Mouse (Mus musculus): ENCODE measurements around the gene Gm26602.

The Gm26602 gene

GRCm38 (mm10) chr10:79933145-79933679 is 22.6 kb downstream of the Gm26602 start:
- DNase-seq (ENCODE audit: low spot score): peak; percentile 56

- no peak for DNase-seq (ENCODE audit: low spot score)
Measured at GRCm38 (mm10) chr10:79933861-79934260, 23.2 kb downstream of the Gm26602 start.

- DNase-seq (ENCODE audit: low spot score): peak; percentile 80
Measured at GRCm38 (mm10) chr10:79934272-79934721, 23.6 kb downstream of the Gm26602 start.

GRCm38 (mm10) chr10:79934794-79935569 is 24.3 kb downstream of the Gm26602 start:
- DNase-seq (ENCODE audit: low spot score): no peak

GRCm38 (mm10) chr10:79936284-79936910 is 25.7 kb downstream of the Gm26602 start:
- no peak for DNase-seq (ENCODE audit: low spot score)

GRCm38 (mm10) chr10:79936911-79937441 is 26.3 kb downstream of the Gm26602 start:
- DNase-seq (ENCODE audit: low spot score): peak; percentile 89

- no peak for DNase-seq (ENCODE audit: low spot score)
Measured at GRCm38 (mm10) chr10:79937775-79938526, 27.3 kb downstream of the Gm26602 start.

GRCm38 (mm10) chr10:79940749-79941148 is 30.1 kb downstream of the Gm26602 start:
- DNase-seq (ENCODE audit: low spot score): no peak

GRCm38 (mm10) chr10:79942988-79943387 is 32.3 kb downstream of the Gm26602 start:
- DNase-seq (ENCODE audit: low spot score): no peak

- no peak for DNase-seq (ENCODE audit: low spot score)
Measured at GRCm38 (mm10) chr10:79943471-79943901, 32.8 kb downstream of the Gm26602 start.

GRCm38 (mm10) chr10:79945507-79946234 is 35.0 kb downstream of the Gm26602 start:
- peak; percentile 65 for DNase-seq (ENCODE audit: low spot score)

GRCm38 (mm10) chr10:79946752-79947322 is 36.2 kb downstream of the Gm26602 start:
- no peak for DNase-seq (ENCODE audit: low spot score)

- DNase-seq (ENCODE audit: low spot score): no peak
Measured at GRCm38 (mm10) chr10:79947502-79947901, 36.8 kb downstream of the Gm26602 start.

- no peak for DNase-seq (ENCODE audit: low spot score)
Measured at GRCm38 (mm10) chr10:79949873-79950272, 39.2 kb downstream of the Gm26602 start.

- DNase-seq (ENCODE audit: low spot score): no peak
Measured at GRCm38 (mm10) chr10:79950661-79951060, 40.0 kb downstream of the Gm26602 start.

GRCm38 (mm10) chr10:79953946-79954345 is 43.3 kb downstream of the Gm26602 start:
- no peak for DNase-seq (ENCODE audit: low spot score)

- DNase-seq (ENCODE audit: low spot score): no peak
Measured at GRCm38 (mm10) chr10:79955691-79956090, 45.0 kb downstream of the Gm26602 start.

GRCm38 (mm10) chr10:79956643-79957154 is 46.0 kb downstream of the Gm26602 start:
- no peak for DNase-seq (ENCODE audit: low spot score)

GRCm38 (mm10) chr10:79958140-79958816 is 47.6 kb downstream of the Gm26602 start:
- DNase-seq (ENCODE audit: low spot score): peak; percentile 86

- DNase-seq (ENCODE audit: low spot score): peak; percentile 55
Measured at GRCm38 (mm10) chr10:79959412-79959811, 48.8 kb downstream of the Gm26602 start.
